Mouse (Mus musculus): Measurements from ENCODE around the gene Wdr45.
A peak's percentile ranks its signal among the peaks of the same experiment; 100 is the strongest.
"Not testable (repeated sequence)": the region's sequence is repeated elsewhere in the genome, so short reads cannot be mapped to it uniquely, and the experiment has no call there.

The Wdr45 gene

GRCm38 (mm10) chrX:7692862-7693261 lies 21.3 kb upstream of the Wdr45 start:
- Histone ChIP-seq H3K36me3 (ENCODE audit: insufficient read depth, low read length) (no peaks in the 10 kb centered on the region), H3K9me3 (ENCODE audit: low read length) (no peaks in the 10 kb centered on the region), H3K27me3 (ENCODE audit: insufficient read depth, low read length) (no peaks in the 10 kb centered on the region), H3K4me3 (replicated peaks; ENCODE audit: low read length) (no peak overlapping the region), H3K4me1 (replicated peaks; ENCODE audit: low read depth, low read length) (no peaks in the 10 kb centered on the region)
- TF ChIP-seq NANOG (IDR thresholded peaks at IDR 0.05; ENCODE audit: borderline replicate concordance, low read length), result no peak
- TF ChIP-seq POU5F1 (IDR thresholded peaks at IDR 0.05; ENCODE audit: borderline replicate concordance, low read length), result no peak
- TF ChIP-seq CTCF (conservative IDR thresholded peaks at IDR 0.05; ENCODE audit: low read length), result peak; percentile 56

- no peaks in the 10 kb centered on the region for H3K27me3 ChIP-seq (ENCODE audit: insufficient read depth, low read length)
- TF ChIP-seq NANOG (IDR thresholded peaks at IDR 0.05; ENCODE audit: borderline replicate concordance, low read length), result no peak
- no peak for TF ChIP-seq POU5F1 (IDR thresholded peaks at IDR 0.05; ENCODE audit: borderline replicate concordance, low read length)
- no peak for TF ChIP-seq CTCF (conservative IDR thresholded peaks at IDR 0.05; ENCODE audit: low read length)
- H3K9me3 ChIP-seq (ENCODE audit: low read length), result no peaks in the 10 kb centered on the region
- H3K36me3 ChIP-seq (ENCODE audit: insufficient read depth, low read length), result peaks cover 32% of the 10 kb centered on the region
- peaks cover 13% of the 10 kb centered on the region for H3K4me1 ChIP-seq (replicated peaks; ENCODE audit: low read depth, low read length)
- H3K4me3 ChIP-seq (replicated peaks; ENCODE audit: low read length), result no peak overlapping the region
Measured at GRCm38 (mm10) chrX:7696520-7696919, 17.6 kb upstream of the Wdr45 start.

- H3K9me3 ChIP-seq (ENCODE audit: low read length), result no peaks in the 10 kb centered on the region
- H3K36me3 ChIP-seq (ENCODE audit: insufficient read depth, low read length), result peaks cover 36% of the 10 kb centered on the region
- peak within 1 kb of the TSS; percentile 85 for H3K4me3 ChIP-seq (replicated peaks; ENCODE audit: low read length)
- H3K4me1 ChIP-seq (replicated peaks; ENCODE audit: low read depth, low read length), result peaks cover 13% of the 10 kb centered on the region
- H3K27me3 ChIP-seq (ENCODE audit: insufficient read depth, low read length), result no peaks in the 10 kb centered on the region
- TF ChIP-seq POU5F1 (IDR thresholded peaks at IDR 0.05; ENCODE audit: borderline replicate concordance, low read length) (no peak), NANOG (IDR thresholded peaks at IDR 0.05; ENCODE audit: borderline replicate concordance, low read length) (no peak), CTCF (conservative IDR thresholded peaks at IDR 0.05; ENCODE audit: low read length) (no peak)
Measured at GRCm38 (mm10) chrX:7696954-7697381, 17.2 kb upstream of the Wdr45 start, which contains the start of gene Gpkow. Gpkow (plus strand) TSS chrX:7697131.

GRCm38 (mm10) chrX:7713764-7714134 lies 384 bp upstream of the Wdr45 start:
- peak overlapping the region; percentile 76 for H3K4me3 ChIP-seq (replicated peaks; ENCODE audit: low read length)
- H3K27me3 ChIP-seq (ENCODE audit: insufficient read depth, low read length); H3K9me3 ChIP-seq (ENCODE audit: low read length); H3K4me1 ChIP-seq (replicated peaks; ENCODE audit: low read depth, low read length): not testable (repeated sequence)
- peaks cover 11% of the 10 kb centered on the region; the same call in 1 of the 2 replicates for H3K36me3 ChIP-seq (ENCODE audit: insufficient read depth, low read length)

- H3K27me3 ChIP-seq (ENCODE audit: insufficient read depth, low read length); H3K9me3 ChIP-seq (ENCODE audit: low read length); H3K36me3 ChIP-seq (ENCODE audit: insufficient read depth, low read length); H3K4me1 ChIP-seq (replicated peaks; ENCODE audit: low read depth, low read length); H3K4me3 ChIP-seq (replicated peaks; ENCODE audit: low read length): not testable (repeated sequence)
Measured at GRCm38 (mm10) chrX:7716058-7716457, 1.9 kb downstream of the Wdr45 start.

- Histone ChIP-seq H3K27me3 (ENCODE audit: insufficient read depth, low read length) (no peaks in the 10 kb centered on the region), H3K4me1 (replicated peaks; ENCODE audit: low read depth, low read length) (peaks cover 36% of the 10 kb centered on the region)
Measured at GRCm38 (mm10) chrX:7721514-7722281, 7.6 kb downstream of the Wdr45 start, which contains the start of gene Gm45208. Gm45208 (plus strand) TSS chrX:7722245.

GRCm38 (mm10) chrX:7722282-7722611 lies 8.1 kb downstream of the Wdr45 start:
- no peaks in the 10 kb centered on the region for H3K27me3 ChIP-seq (ENCODE audit: insufficient read depth, low read length)
- peak overlapping the region; percentile 84 for H3K4me3 ChIP-seq (replicated peaks; ENCODE audit: low read length)
- peaks cover 41% of the 10 kb centered on the region for H3K4me1 ChIP-seq (replicated peaks; ENCODE audit: low read depth, low read length)
- peaks cover 37% of the 10 kb centered on the region for H3K36me3 ChIP-seq (ENCODE audit: insufficient read depth, low read length)
- TF ChIP-seq POU5F1 (IDR thresholded peaks at IDR 0.05; ENCODE audit: borderline replicate concordance, low read length) (no peak), NANOG (IDR thresholded peaks at IDR 0.05; ENCODE audit: borderline replicate concordance, low read length) (no peak), CTCF (conservative IDR thresholded peaks at IDR 0.05; ENCODE audit: low read length) (no peak)
- no peaks in the 10 kb centered on the region for H3K9me3 ChIP-seq (ENCODE audit: low read length)

More at GRCm38 (mm10) chrX:7721514-7722281, 7.6 kb downstream of the Wdr45 start, which contains the start of gene Gm45208:
- Histone ChIP-seq H3K4me3 (replicated peaks; ENCODE audit: low read length) (peak within 1 kb of the TSS; percentile 84), H3K36me3 (ENCODE audit: insufficient read depth, low read length) (peaks cover 32% of the 10 kb centered on the region), H3K9me3 (ENCODE audit: low read length) (no peaks in the 10 kb centered on the region)
- no peak for TF ChIP-seq NANOG (IDR thresholded peaks at IDR 0.05; ENCODE audit: borderline replicate concordance, low read length)
- no peak for TF ChIP-seq POU5F1 (IDR thresholded peaks at IDR 0.05; ENCODE audit: borderline replicate concordance, low read length)
- TF ChIP-seq CTCF (conservative IDR thresholded peaks at IDR 0.05; ENCODE audit: low read length), result no peak

GRCm38 (mm10) chrX:7722691-7723090 lies 8.6 kb downstream of the Wdr45 start:
- TF ChIP-seq NANOG (IDR thresholded peaks at IDR 0.05; ENCODE audit: borderline replicate concordance, low read length), result no peak
- TF ChIP-seq POU5F1 (IDR thresholded peaks at IDR 0.05; ENCODE audit: borderline replicate concordance, low read length), result no peak
- TF ChIP-seq CTCF (conservative IDR thresholded peaks at IDR 0.05; ENCODE audit: low read length), result no peak
- Histone ChIP-seq H3K9me3 (ENCODE audit: low read length) (no peaks in the 10 kb centered on the region), H3K4me3 (replicated peaks; ENCODE audit: low read length) (peak overlapping the region; percentile 84), H3K36me3 (ENCODE audit: insufficient read depth, low read length) (peaks cover 42% of the 10 kb centered on the region), H3K27me3 (ENCODE audit: insufficient read depth, low read length) (no peaks in the 10 kb centered on the region), H3K4me1 (replicated peaks; ENCODE audit: low read depth, low read length) (peaks cover 46% of the 10 kb centered on the region)

- Histone ChIP-seq H3K4me3 (replicated peaks; ENCODE audit: low read length) (peak overlapping the region; percentile 84), H3K36me3 (ENCODE audit: insufficient read depth, low read length) (peaks cover 43% of the 10 kb centered on the region), H3K4me1 (replicated peaks; ENCODE audit: low read depth, low read length) (peaks cover 51% of the 10 kb centered on the region), H3K9me3 (ENCODE audit: low read length) (no peaks in the 10 kb centered on the region), H3K27me3 (ENCODE audit: insufficient read depth, low read length) (no peaks in the 10 kb centered on the region)
- TF ChIP-seq CTCF (conservative IDR thresholded peaks at IDR 0.05; ENCODE audit: low read length) (no peak), POU5F1 (IDR thresholded peaks at IDR 0.05; ENCODE audit: borderline replicate concordance, low read length) (no peak), NANOG (IDR thresholded peaks at IDR 0.05; ENCODE audit: borderline replicate concordance, low read length) (no peak)
Measured at GRCm38 (mm10) chrX:7724135-7724534, 10.0 kb downstream of the Wdr45 start.
